Mouse (Mus musculus) MEL (cell line): ENCODE results near the gene Zfp952. TPM values are rescaled to one million over a fixed set of nuclear protein-coding genes. Genes with fewer than 3 reads are reported as not detected.

ENCODE experiments used
- DNase-seq: peaks from one replicate; pipeline ENCODE4 v3.0.0; 2011; ENCODE audit warnings: low read depth, low spot score
- H3K27ac ChIP-seq: 2 replicates; pipeline ENCODE4 v1.5.1; 2012; ENCODE audit warnings: low read depth, mild to moderate bottlenecking, control low read depth, low read length, moderate library complexity; ENCODE audit not compliant: control insufficient read depth
- H3K27me3 ChIP-seq, 2 experiments: fragments of 150-350 bp in 1 of 2; sonication (generic) in 1 of 2; 2 replicates each; pipeline ENCODE4 v1.6.1; 2012; ENCODE audit warnings: low read length in 2 of 2, mild to moderate bottlenecking in 2 of 2, improper control_type of control experiment in 1 of 2, moderate library complexity in 1 of 2; ENCODE audit not compliant: insufficient read depth in 2 of 2, control insufficient read depth in 1 of 2
- H3K36me3 ChIP-seq, 2 experiments: 2 replicates each; pipeline ENCODE4 v1.6.1; 2012 to 2014; ENCODE audit warnings: low read length in 2 of 2, improper control_type of control experiment in 1 of 2, inconsistent platforms in 1 of 2, mild to moderate bottlenecking in 1 of 2; ENCODE audit not compliant: insufficient read depth in 2 of 2, control insufficient read depth in 1 of 2
- H3K4me1 ChIP-seq, 2 experiments: fragments of 150-350 bp in 1 of 2; sonication (generic) in 1 of 2; 2 replicates each; pipeline ENCODE4 v1.6.1; 2012; ENCODE audit warnings: low read length in 2 of 2, improper control_type of control experiment in 1 of 2, mild to moderate bottlenecking in 1 of 2; ENCODE audit not compliant: insufficient read depth in 2 of 2, control insufficient read depth in 1 of 2
- H3K4me3 ChIP-seq, 2 experiments: fragments of 150-350 bp in 1 of 2; sonication (generic) in 1 of 2; 2 replicates each; pipeline ENCODE4 v1.5.1; 2012; ENCODE audit warnings: low read depth in 2 of 2, low read length in 2 of 2, mild to moderate bottlenecking in 2 of 2, moderate library complexity in 2 of 2, control low read depth in 1 of 2, improper control_type of control experiment in 1 of 2; ENCODE audit not compliant: control insufficient read depth in 1 of 2, insufficient read depth in 1 of 2
- H3K79me2 ChIP-seq: 2 replicates; pipeline ENCODE4 v1.6.1; 2012; ENCODE audit warnings: mild to moderate bottlenecking, low read length, moderate library complexity; ENCODE audit not compliant: control insufficient read depth, poor library complexity, insufficient read depth
- H3K9ac ChIP-seq: 2 replicates; pipeline ENCODE4 v1.6.1; 2012; ENCODE audit warnings: low read depth, mild to moderate bottlenecking, control low read depth, low read length, moderate library complexity; ENCODE audit not compliant: control insufficient read depth, poor library complexity, severe bottlenecking
- H3K9me3 ChIP-seq: fragments of 150-350 bp; sonication (generic); replicated peaks from 2 replicates; pipeline ENCODE4 v1.6.1; 2012; ENCODE audit warnings: mild to moderate bottlenecking, low read length, improper control_type of control experiment, moderate library complexity; ENCODE audit not compliant: insufficient read depth
- BHLHE40 ChIP-seq: IDR thresholded peaks from 2 replicates; pipeline ENCODE4 v1.6.1; 2012; ENCODE audit warnings: low read depth, mild to moderate bottlenecking, inconsistent platforms, low read length, improper control_type of control experiment, borderline replicate concordance
- CHD2 ChIP-seq: IDR thresholded peaks from 2 replicates; pipeline ENCODE4 v1.6.1; 2011; ENCODE audit warnings: low read length, improper control_type of control experiment
- CTCF ChIP-seq, 3 experiments: IDR thresholded peaks in 2 of 3; conservative IDR thresholded peaks in 1 of 3; 2 replicates each; pipeline ENCODE4 v1.5.1; 2011 to 2012; ENCODE audit warnings: low read length in 3 of 3, low read depth in 2 of 3, mild to moderate bottlenecking in 2 of 3, improper control_type of control experiment in 1 of 3, inconsistent platforms in 1 of 3, mixed read lengths in 1 of 3, moderate library complexity in 1 of 3; ENCODE audit not compliant: control insufficient read depth in 1 of 3, insufficient read depth in 1 of 3, poor library complexity in 1 of 3, severe bottlenecking in 1 of 3
- E2F4 ChIP-seq: IDR thresholded peaks from 2 replicates; pipeline ENCODE4 v1.6.1; 2011; ENCODE audit warnings: low read depth, low read length, improper control_type of control experiment, borderline replicate concordance
- ELF1 ChIP-seq: IDR thresholded peaks from 2 replicates; pipeline ENCODE4 v1.6.1; 2014; ENCODE audit warnings: low read depth, mild to moderate bottlenecking, inconsistent platforms, low read length, improper control_type of control experiment, moderate library complexity
- ETS1 ChIP-seq: IDR thresholded peaks from 2 replicates; pipeline ENCODE4 v1.6.1; 2012; ENCODE audit warnings: low read depth, mild to moderate bottlenecking, inconsistent platforms, low read length, improper control_type of control experiment, moderate library complexity
- GABPA ChIP-seq: IDR thresholded peaks from 2 replicates; pipeline ENCODE4 v1.6.1; 2012; ENCODE audit warnings: low read depth, mild to moderate bottlenecking, inconsistent platforms, low read length, improper control_type of control experiment, moderate library complexity
- GATA1 ChIP-seq: IDR thresholded peaks from 2 replicates; pipeline ENCODE4 v1.6.1; 2011; ENCODE audit warnings: low read depth, low read length, improper control_type of control experiment
- KAT2A ChIP-seq: conservative IDR thresholded peaks from 2 replicates; pipeline ENCODE4 v1.6.1; 2012; ENCODE audit warnings: low read depth, low read length, improper control_type of control experiment, inconsistent platforms
- MAFK ChIP-seq: IDR thresholded peaks from 2 replicates; pipeline ENCODE4 v1.6.1; 2011; ENCODE audit warnings: low read depth, mild to moderate bottlenecking, low read length, improper control_type of control experiment, borderline replicate concordance
- MEF2A ChIP-seq: IDR thresholded peaks from 2 replicates; pipeline ENCODE4 v1.6.1; 2014; ENCODE audit warnings: low read depth, mild to moderate bottlenecking, inconsistent platforms, low read length, improper control_type of control experiment; ENCODE audit not compliant: poor library complexity, insufficient replicate concordance, severe bottlenecking; ENCODE audit errors: extremely low read depth
- MXI1 ChIP-seq: IDR thresholded peaks from 2 replicates; pipeline ENCODE4 v1.6.1; 2011; ENCODE audit warnings: mild to moderate bottlenecking, low read depth, low read length, improper control_type of control experiment
- MYB ChIP-seq: IDR thresholded peaks from 2 replicates; pipeline ENCODE4 v1.6.1; 2011; ENCODE audit warnings: mild to moderate bottlenecking, low read depth, low read length, improper control_type of control experiment
- MYC ChIP-seq: IDR thresholded peaks from 2 replicates; pipeline ENCODE4 v1.6.1; 2011; ENCODE audit warnings: low read depth, mild to moderate bottlenecking, low read length, improper control_type of control experiment, moderate library complexity
- NELFE ChIP-seq: IDR thresholded peaks from 2 replicates; pipeline ENCODE4 v1.6.1; 2011; ENCODE audit warnings: low read depth, low read length, improper control_type of control experiment
- POLR2A ChIP-seq, 2 experiments: IDR thresholded peaks; 2 replicates each; pipeline ENCODE4 v1.6.1; 2011 to 2012; ENCODE audit warnings: low read length in 2 of 2, mild to moderate bottlenecking in 2 of 2, control low read depth in 1 of 2, improper control_type of control experiment in 1 of 2, low read depth in 1 of 2, moderate library complexity in 1 of 2; ENCODE audit not compliant: control insufficient read depth in 1 of 2, insufficient read depth in 1 of 2, poor library complexity in 1 of 2
- RAD21 ChIP-seq: IDR thresholded peaks from 2 replicates; pipeline ENCODE4 v1.6.1; 2011; ENCODE audit warnings: mild to moderate bottlenecking, low read depth, low read length, improper control_type of control experiment
- RCOR1 ChIP-seq: IDR thresholded peaks from 2 replicates; pipeline ENCODE4 v1.6.1; 2012; ENCODE audit warnings: low read depth, mild to moderate bottlenecking, inconsistent platforms, low read length, improper control_type of control experiment
- SIN3A ChIP-seq: IDR thresholded peaks from 2 replicates; pipeline ENCODE4 v1.6.1; 2012; ENCODE audit warnings: low read length, improper control_type of control experiment, inconsistent platforms
- SMC3 ChIP-seq: IDR thresholded peaks from 2 replicates; pipeline ENCODE4 v1.6.1; 2011; ENCODE audit warnings: low read depth, low read length, improper control_type of control experiment
- TBP ChIP-seq: IDR thresholded peaks from 2 replicates; pipeline ENCODE4 v1.8.0; 2011; ENCODE audit warnings: low read depth, low read length, improper control_type of control experiment
- TCF12 ChIP-seq: IDR thresholded peaks from 2 replicates; pipeline ENCODE4 v1.6.1; 2014; ENCODE audit warnings: low read depth, mild to moderate bottlenecking, inconsistent platforms, low read length, improper control_type of control experiment, moderate library complexity
- ZC3H11A ChIP-seq: IDR thresholded peaks from 2 replicates; pipeline ENCODE4 v1.6.1; 2012; ENCODE audit warnings: low read depth, mild to moderate bottlenecking, inconsistent platforms, low read length, improper control_type of control experiment
- ZMIZ1 ChIP-seq: IDR thresholded peaks from 2 replicates; pipeline ENCODE4 v1.6.1; 2012; ENCODE audit warnings: low read depth, mild to moderate bottlenecking, inconsistent platforms, low read length, improper control_type of control experiment, moderate library complexity
- ZNF384 ChIP-seq: IDR thresholded peaks from 2 replicates; pipeline ENCODE4 v1.6.1; 2012; ENCODE audit warnings: low read depth, mild to moderate bottlenecking, inconsistent platforms, low read length, improper control_type of control experiment
- polyA plus RNA-seq, 2 experiments: library from polyadenylated mRNA; stranded (reverse) in 1 of 2; unstranded in 1 of 2; fragments of >175 nt in 1 of 2; fragments of >200 nt in 1 of 2; gene quantifications; 2 replicates each; pipeline versions ENCODE4 v1.2.1 to v1.2.4; 2012; ENCODE audit warnings: low replicate concordance in 2 of 2, low read depth in 1 of 2; ENCODE audit not compliant: insufficient read length in 2 of 2, insufficient read depth in 1 of 2, missing spikeins in 1 of 2
- total RNA-seq: library from RNA; depleted of rRNA; stranded (reverse); fragments of 300-350 nt; gene quantifications from 2 replicates; pipeline ENCODE4 v1.2.3, GENCODE M21; 2012

The Zfp952 gene
- total and polyA plus RNA-seq, 3 experiments: 2.9 to 4.7 TPM; not detected in 1

DNA sequence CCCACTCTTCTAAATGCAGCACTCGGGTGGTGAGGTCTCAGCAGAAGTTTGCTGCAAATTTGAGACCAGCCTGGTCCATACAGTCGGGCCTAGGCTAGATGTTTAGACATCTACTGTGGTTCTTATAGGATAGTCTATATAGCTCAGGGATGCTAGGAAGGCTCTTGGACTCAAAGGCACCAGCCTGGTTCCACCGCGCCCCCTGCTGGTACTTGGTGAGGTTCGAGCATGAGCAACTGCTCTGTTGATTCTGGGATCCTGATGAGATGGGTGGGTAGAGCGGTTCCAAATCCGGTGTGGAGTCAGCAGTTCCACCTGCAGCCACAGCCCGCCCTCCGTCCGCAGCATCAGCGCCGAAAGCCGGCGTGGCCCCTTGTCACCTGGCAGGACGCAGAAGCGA lies 41.5 kb upstream of the Zfp952 start:
- no peak overlapping the region for H3K4me3 ChIP-seq
- H3K9ac ChIP-seq: no peak overlapping the region
- no peaks in the 10 kb centered on the region for H3K27me3 ChIP-seq
- TF ChIP-seq POLR2A (IDR thresholded peaks at IDR 0.05; ENCODE audit: control insufficient read depth in 1 of 2, insufficient read depth in 1 of 2, low read depth in 1 of 2, low read length in 2 of 2, poor library complexity in 1 of 2): no peak
- no peak for TF ChIP-seq MYB
- no peak for TF ChIP-seq ZMIZ1
- no peak for TF ChIP-seq TCF12
- no peak for TF ChIP-seq MXI1
- peak; percentile 48 to 74 (median 60) for TF ChIP-seq CTCF (IDR thresholded peaks at IDR 0.05 in 2 of 3, conservative IDR thresholded peaks at IDR 0.05 in 1 of 3; ENCODE audit: control insufficient read depth in 1 of 3, insufficient read depth in 1 of 3, low read depth in 2 of 3, low read length in 3 of 3, poor library complexity in 1 of 3, severe bottlenecking in 1 of 3)
- no peak for TF ChIP-seq RCOR1
- no peak for TF ChIP-seq BHLHE40
- TF ChIP-seq ZNF384: no peak
- TF ChIP-seq E2F4: no peak
- no peak for TF ChIP-seq ZC3H11A
- TF ChIP-seq MAFK: no peak
- no peak for TF ChIP-seq CHD2
- TF ChIP-seq ELF1: no peak
- TF ChIP-seq RAD21: peak; percentile 52
- no peak for TF ChIP-seq SIN3A
- no peak for TF ChIP-seq NELFE
- no peak for TF ChIP-seq MYC
- no peak for TF ChIP-seq ETS1
- TF ChIP-seq TBP: no peak
- TF ChIP-seq MEF2A: no peak
- TF ChIP-seq KAT2A: no peak
- no peak for TF ChIP-seq GABPA
- peak; percentile 53 for TF ChIP-seq SMC3
- no peak for TF ChIP-seq GATA1
- no peaks in the 10 kb centered on the region for H3K79me2 ChIP-seq
- H3K4me1 ChIP-seq: peaks cover 0 to 2% of the 10 kb centered on the region in 2 experiments; a peak in 1 of 4 replicates
- DNase-seq: peak; percentile 42
- H3K27ac ChIP-seq: no peak overlapping the region
- H3K36me3 ChIP-seq: peaks cover 0 to 3% of the 10 kb centered on the region in 2 experiments; a peak in 2 of 4 replicates
- H3K9me3 ChIP-seq: no peaks in the 10 kb centered on the region
